Mouse (Mus musculus): ENCODE data around the gene Olfr975. TPM values are rescaled to one million over a fixed set of nuclear protein-coding genes. Genes with fewer than 3 reads are reported as not detected.

Gene Olfr975
- not detected for polyA plus RNA-seq (2017; shearing (Covaris generic))

DNA sequence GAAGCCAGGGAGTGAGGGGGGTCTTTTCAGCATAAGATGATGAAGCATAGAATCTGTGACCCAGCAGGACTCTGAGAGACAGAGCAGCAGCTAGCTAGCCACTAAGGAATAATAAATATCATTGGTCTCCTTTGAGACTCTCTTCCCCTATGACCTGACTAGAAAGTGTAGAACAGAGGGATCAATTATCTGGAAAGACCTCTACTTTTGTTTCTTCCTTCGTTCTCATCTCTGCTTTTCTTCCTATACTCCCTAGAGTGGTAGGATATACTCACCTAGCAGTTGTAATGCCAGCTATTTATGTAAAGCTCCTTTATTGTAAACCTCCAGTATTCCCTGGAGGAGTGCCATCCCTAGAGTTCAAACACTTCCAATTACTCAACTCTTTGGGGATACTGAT lies at the start of gene Olfr975:
Olfr975 (minus strand) TSS at position 101 of the 400 bp plus-strand sequence.

DNA sequence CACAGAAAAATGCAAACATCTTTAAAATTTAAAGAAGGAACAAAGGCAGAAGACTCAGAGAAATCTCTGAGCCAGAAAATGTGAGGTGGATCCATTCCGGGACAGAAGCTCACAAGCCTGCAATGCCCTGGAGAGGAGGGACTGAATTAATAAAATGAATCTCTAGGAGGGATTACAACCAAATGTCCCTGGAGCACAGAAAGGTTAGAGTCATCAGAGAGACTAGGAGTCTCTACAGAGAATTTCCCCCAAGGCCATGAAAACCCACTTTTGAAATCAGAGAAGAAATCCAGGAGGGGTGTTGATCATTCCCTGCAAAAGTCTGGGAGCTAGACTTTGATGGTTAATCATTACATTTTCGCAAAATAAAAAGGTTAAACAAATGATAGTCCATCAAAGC lies 40.0 kb upstream of the Olfr975 start, which contains the start of gene Olfr978:
Olfr978 (plus strand) TSS at position 301 of the 400 bp plus-strand sequence.

DNA sequence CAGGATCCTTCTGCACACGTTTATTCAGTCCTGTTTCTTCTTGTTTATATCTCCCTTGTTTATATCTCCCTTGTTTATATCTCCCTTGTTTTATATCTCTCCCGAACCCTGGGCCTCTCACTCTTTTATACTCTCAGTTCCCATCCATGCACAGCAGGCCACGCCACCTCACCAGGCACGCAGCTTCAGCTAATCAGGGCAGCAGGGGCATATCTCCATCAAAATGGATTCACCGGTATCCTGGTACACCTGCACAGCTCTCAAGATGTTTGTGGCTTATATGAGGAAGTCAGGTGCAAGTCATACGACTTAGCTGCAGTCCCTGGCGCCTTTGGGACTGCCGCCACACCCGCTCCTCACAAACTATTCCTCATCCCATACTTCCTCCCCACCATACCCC lies 9.2 kb upstream of the Olfr975 start, which contains the start of gene Olfr976:
Olfr976 (minus strand) TSS at position 101 of the 400 bp plus-strand sequence.

GRCm38 (mm10) chr9:39937201-39937600 lies 14.6 kb downstream of the Olfr975 start, which contains the start of gene Olfr974:
Gene Olfr974, plus strand, starts transcription at chr9:39937501.

DNA sequence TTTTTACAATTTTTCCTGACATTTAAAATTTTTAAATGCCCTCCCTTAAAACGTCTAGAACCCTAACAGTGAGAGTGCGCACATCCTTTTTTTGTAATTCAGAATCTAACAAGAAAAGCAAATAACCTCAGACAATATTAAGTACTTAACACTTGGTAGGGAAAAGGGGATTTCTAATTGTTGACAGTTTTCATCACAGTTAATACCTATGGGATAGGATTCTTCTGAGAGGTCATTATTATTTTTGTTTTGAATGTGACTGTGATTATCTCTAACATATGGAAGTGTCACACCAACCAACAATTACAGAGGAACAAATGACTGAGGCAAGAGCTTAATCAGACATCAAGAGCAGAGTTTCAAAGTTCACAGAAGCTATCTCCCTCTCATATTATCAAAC lies 44.8 kb downstream of the Olfr975 start, which contains the start of gene Olfr229:
Olfr229 (plus strand) TSS at position 301 of the 400 bp plus-strand sequence.

Other genes starting within 250 kb of the Olfr975 start
- not detected for gene Olfr149, start 244.9 kb downstream of the Olfr975 start, polyA plus RNA-seq (2017; shearing (Covaris generic))
- not detected for gene Olfr965, start 240.7 kb downstream of the Olfr975 start, polyA plus RNA-seq (2017; shearing (Covaris generic))
- not detected for gene Olfr150, start 221.1 kb downstream of the Olfr975 start, polyA plus RNA-seq (2017; shearing (Covaris generic))
- gene Olfr967, start 205.8 kb downstream of the Olfr975 start, polyA plus RNA-seq (2017; shearing (Covaris generic)), result not detected
- gene Olfr968, start 168.8 kb downstream of the Olfr975 start, polyA plus RNA-seq (2017; shearing (Covaris generic)), result not detected
- gene Olfr969, start 161.1 kb downstream of the Olfr975 start, polyA plus RNA-seq (2017; shearing (Covaris generic)), result not detected
- not detected for gene Olfr970, start 143.2 kb downstream of the Olfr975 start, polyA plus RNA-seq (2017; shearing (Covaris generic))
- gene Olfr971, start 115.2 kb downstream of the Olfr975 start, polyA plus RNA-seq (2017; shearing (Covaris generic)), result not detected
- not detected for gene Olfr972, start 85.6 kb downstream of the Olfr975 start, polyA plus RNA-seq (2017; shearing (Covaris generic))
- gene Olfr229, start 44.7 kb downstream of the Olfr975 start, polyA plus RNA-seq (2017; shearing (Covaris generic)), result not detected
- gene Olfr974, start 14.5 kb downstream of the Olfr975 start, polyA plus RNA-seq (2017; shearing (Covaris generic)), result not detected
- not detected for gene Olfr976, start 9.1 kb upstream of the Olfr975 start, polyA plus RNA-seq (2017; shearing (Covaris generic))
- not detected for gene Olfr978, start 40.1 kb upstream of the Olfr975 start, polyA plus RNA-seq (2017; shearing (Covaris generic))
- not detected for gene Olfr979, start 51.4 kb upstream of the Olfr975 start, polyA plus RNA-seq (2017; shearing (Covaris generic))
- not detected for gene Olfr980, start 57.5 kb upstream of the Olfr975 start, polyA plus RNA-seq (2017; shearing (Covaris generic))
- gene Olfr981, start 69.4 kb upstream of the Olfr975 start, polyA plus RNA-seq (2017; shearing (Covaris generic)), result not detected
- gene Olfr982, start 121.8 kb upstream of the Olfr975 start, polyA plus RNA-seq (2017; shearing (Covaris generic)), result not detected
- gene Olfr983, start 141.5 kb upstream of the Olfr975 start, polyA plus RNA-seq (2017; shearing (Covaris generic)), result not detected
- not detected for gene Olfr984, start 162.2 kb upstream of the Olfr975 start, polyA plus RNA-seq (2017; shearing (Covaris generic))
- not detected for gene Olfr985, start 178.1 kb upstream of the Olfr975 start, polyA plus RNA-seq (2017; shearing (Covaris generic))
- gene Tmem225, start 196.1 kb upstream of the Olfr975 start, polyA plus RNA-seq (2017; shearing (Covaris generic)), result not detected
- not detected for gene Olfr986, start 228.9 kb upstream of the Olfr975 start, polyA plus RNA-seq (2017; shearing (Covaris generic))
- 5.3 TPM for gene Zfp202, start 240.3 kb upstream of the Olfr975 start, polyA plus RNA-seq (2017; shearing (Covaris generic))

Measured in activated CD4-positive, CD25-positive, alpha-beta regulatory T cell, adult 9 weeks (primary cell).